ENCODE assay signal across 36 mouse cellular contexts in the genomic region with DNA sequence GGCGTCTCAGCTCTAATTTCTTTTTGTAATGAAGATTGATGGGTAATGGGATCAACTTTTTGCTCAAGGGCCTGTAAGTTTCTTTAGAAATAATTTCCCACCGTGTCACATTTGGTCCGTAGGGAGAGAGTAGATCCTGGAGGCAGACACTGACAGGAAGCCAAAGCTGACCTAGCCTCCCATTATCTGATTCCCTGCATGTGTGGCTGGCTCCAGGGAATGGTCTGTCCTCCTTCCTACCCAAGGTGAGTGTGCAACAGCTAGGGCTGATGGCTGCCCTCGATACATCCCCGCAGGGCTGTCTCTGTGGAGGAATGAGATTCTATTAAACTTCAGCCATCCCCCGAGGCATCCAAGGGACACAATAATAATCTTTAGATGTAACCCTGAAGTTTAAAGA. TPM values are rescaled to one million over a fixed set of nuclear protein-coding genes. Genes with fewer than 3 reads are reported as not detected.
DNase-seq lines count a peak whose midpoint lies in the region; ATAC-seq lines count a peak whose summit lies in the region.
"Had no signal": no experiment of that assay in that cellular context is flagged by ENCODE, and none has a peak within 500 bp of the region (broad histone marks: within the 10 kb centered on the region; RNA-seq: fewer than 3 reads in every experiment).

No protein-coding gene starts in this region.

- H3K9ac ChIP-seq in forebrain, embryonic 13.5 days = no peak overlapping the region
- H3K9ac ChIP-seq: embryonic facial prominence, embryonic 13.5 days; forebrain, embryonic 15.5 days; heart, embryonic 13.5 days; hindbrain, embryonic 15.5 days had no signal

- no peak overlapping the region for H3K4me2 ChIP-seq in forebrain, embryonic 13.5 days
- H3K4me2 ChIP-seq: embryonic facial prominence, embryonic 13.5 days; forebrain, embryonic 15.5 days; heart, embryonic 13.5 days; hindbrain, embryonic 15.5 days had no signal

- no peaks in the 10 kb centered on the region for H3K36me3 ChIP-seq in forebrain, embryonic 13.5 days (ENCODE audit: poor library complexity, severe bottlenecking)
- H3K36me3 ChIP-seq: embryonic facial prominence, embryonic 10.5 days; embryonic facial prominence, embryonic 13.5 days; forebrain, embryonic 10.5 days; forebrain, embryonic 15.5 days; heart, embryonic 10.5 days; heart, embryonic 13.5 days; hindbrain, embryonic 15.5 days had no signal

- no peaks in the 10 kb centered on the region for H3K27me3 ChIP-seq in forebrain, embryonic 13.5 days
- H3K27me3 ChIP-seq: embryonic facial prominence, embryonic 13.5 days; forebrain, embryonic 15.5 days; heart, embryonic 13.5 days; hindbrain, embryonic 15.5 days had no signal

- 0 out of 2 replicates have a peak, but pooled peaks cover 7% of the 10 kb centered on the region for H3K4me1 ChIP-seq in forebrain, embryonic 13.5 days
- H3K4me1 ChIP-seq: embryonic facial prominence, embryonic 10.5 days; embryonic facial prominence, embryonic 13.5 days; forebrain, embryonic 10.5 days; forebrain, embryonic 15.5 days; heart, embryonic 10.5 days had no signal

- H3K27ac ChIP-seq in forebrain, embryonic 13.5 days = no peak overlapping the region
- H3K27ac ChIP-seq: embryonic facial prominence, embryonic 10.5 days; embryonic facial prominence, embryonic 13.5 days; forebrain, embryonic 10.5 days; forebrain, embryonic 15.5 days; heart, adult 2 months; heart, embryonic 10.5 days; heart, embryonic 13.5 days; hindbrain, embryonic 15.5 days had no signal

- H3K9me3 ChIP-seq in forebrain, embryonic 13.5 days (replicated peaks) = no peaks in the 10 kb centered on the region
- H3K9me3 ChIP-seq: embryonic facial prominence, embryonic 10.5 days; embryonic facial prominence, embryonic 13.5 days; forebrain, embryonic 10.5 days; forebrain, embryonic 15.5 days; heart, embryonic 10.5 days; heart, embryonic 13.5 days; hindbrain, embryonic 15.5 days had no signal

- 88% methylated on average over 6 of the region's 6 CpGs for WGBS in forebrain, embryonic 13.5 days

- H3K4me3 ChIP-seq in forebrain, embryonic 13.5 days = no peak overlapping the region
- H3K4me3 ChIP-seq: embryonic facial prominence, embryonic 10.5 days; embryonic facial prominence, embryonic 13.5 days; forebrain, embryonic 10.5 days; forebrain, embryonic 15.5 days; heart, adult 2 months; heart, embryonic 10.5 days; heart, embryonic 13.5 days; hindbrain, embryonic 15.5 days had no signal

- ATAC-seq in erythroblast, adult 5-6 weeks (replicated peaks; ENCODE audit: low FRiP score, poor library complexity, severe bottlenecking) = no peak
- ATAC-seq in forebrain, embryonic 13.5 days = no peak
- no peak for ATAC-seq in megakaryocyte-erythroid progenitor cell, adult 5-6 weeks (replicated peaks; ENCODE audit: low FRiP score, low TSS enrichment, poor library complexity, severe bottlenecking)
- ATAC-seq: CD4-positive, CD25-positive, alpha-beta regulatory T cell, adult 4 months; forebrain, embryonic 15.5 days; intestine, postnatal 0 days had no signal

- DNase-seq in cerebellum, adult 11 months = peak; percentile 7
- DNase-seq in cerebellum, adult 18-20 months = peak; percentile 28 to 32
- peak; percentile 41 for DNase-seq in cerebellum, adult 9-10 months
- peak; percentile 15 to 46 for DNase-seq in cerebellum, postnatal 25 days
- no peak for DNase-seq in right cerebral cortex, adult 2 months (ENCODE audit: low spot score in 2 of 2)
- DNase-seq: adrenal gland, adult 2 months; adrenal gland, postnatal 14 days; embryo, embryonic 11 days; gastrocnemius, postnatal 10 days; gastrocnemius, postnatal 36 days; heart, adult 2 months; heart, postnatal 14 days; heart, postnatal 4 days; kidney, adult 2 months had no signal

RNA-seq across cellular contexts. Expression of a gene that starts 33.5 kb away (rescaled TPM):
- not detected in 2 replicates for total RNA-seq in erythroblast, adult 5-6 weeks (2015; ENCODE audit: low replicate concordance)
- total RNA-seq in erythroblast, adult 5-6 weeks (2017; ENCODE audit: low replicate concordance) = not detected in 2 replicates
- not detected in 2 replicates for polyA plus RNA-seq in forebrain, embryonic 13.5 days (2015; fragmentation: Nextera tagmentation; extraction: Ambion mirVana)
- not detected in 2 replicates for total RNA-seq in megakaryocyte-erythroid progenitor cell, adult 5-6 weeks (2014; fragmentation: Nextera tagmentation)
- not detected in 2 replicates for total RNA-seq in megakaryocyte-erythroid progenitor cell, adult 5-6 weeks (2017)
- total RNA-seq: adrenal gland, adult 2 months; adrenal gland, postnatal 14 days; adrenal gland, postnatal 4 days; gastrocnemius, adult 18-20 months; gastrocnemius, postnatal 10 days; gastrocnemius, postnatal 36 days; granulocyte monocyte progenitor cell, adult 5-6 weeks; heart, adult 2 months; heart, postnatal 14 days; heart, postnatal 4 days; MEL had no signal
- polyA plus RNA-seq: adrenal gland, adult 2 months; brain, embryonic 14.5 days; C2C12; CD4-positive, CD25-positive, alpha-beta regulatory T cell, adult 4 months; cortical plate, adult 2 months; embryonic facial prominence, embryonic 10.5 days; embryonic facial prominence, embryonic 13.5 days; forebrain, embryonic 10.5 days; forebrain, embryonic 15.5 days; heart, adult 2 months; heart, embryonic 10.5 days; heart, embryonic 13.5 days; heart, embryonic 16.5 days; hindbrain, embryonic 11.5 days; hindbrain, embryonic 15.5 days; intestine, embryonic 14.5 days; intestine, postnatal 0 days had no signal

Comparison
In these comparisons a context has a peak if more than half of its experiments do, and no peak if none do; other contexts are left out.
1. DNase-seq: peak in cerebellum, adult 11 months (single experiment), cerebellum, adult 18-20 months (2 of 2), cerebellum, adult 9-10 months (single experiment) and cerebellum, postnatal 25 days (2 of 2); none in right cerebral cortex, adult 2 months (0 of 2).